Mouse (Mus musculus): ENCODE data around the gene Abtb2. TPM values are rescaled to one million over a fixed set of nuclear protein-coding genes. Genes with fewer than 3 reads are reported as not detected.
A peak's percentile ranks its signal among the peaks of the same experiment; 100 is the strongest.

Abtb2 gene
- polyA plus RNA-seq, 1 experiment: 2.2 TPM

- WGBS: 79% methylated on average over 9 of the region's 9 CpGs
- DNase-seq (ENCODE audit: low read depth, low spot score): no peak
Measured at GRCm38 (mm10) chr2:103680364-103681110, 114.4 kb downstream of the Abtb2 start.

- WGBS: 74% methylated on average over 5 of the region's 5 CpGs
Measured at GRCm38 (mm10) chr2:103681149-103681548, 115.0 kb downstream of the Abtb2 start.

GRCm38 (mm10) chr2:103682261-103682722, 116.2 kb downstream of the Abtb2 start:
- 80% methylated on average over 9 of the region's 9 CpGs for WGBS
- no peak for DNase-seq (ENCODE audit: low read depth, low spot score)

More at GRCm38 (mm10) chr2:103681149-103681548, 115.0 kb downstream of the Abtb2 start:
- no peak for DNase-seq (ENCODE audit: low read depth, low spot score)

- DNase-seq (ENCODE audit: low read depth, low spot score): no peak
- 76% methylated on average over 9 of the region's 9 CpGs for WGBS
Measured at GRCm38 (mm10) chr2:103682927-103683442, 116.9 kb downstream of the Abtb2 start.

GRCm38 (mm10) chr2:103684431-103684830, 118.3 kb downstream of the Abtb2 start:
- 93% methylated on average over 2 of the region's 2 CpGs for WGBS
- no peak for DNase-seq (ENCODE audit: low read depth, low spot score)

- WGBS: 56% methylated on average over 7 of the region's 7 CpGs
- DNase-seq (ENCODE audit: low read depth, low spot score): no peak
Measured at GRCm38 (mm10) chr2:103684926-103685577, 118.9 kb downstream of the Abtb2 start.

GRCm38 (mm10) chr2:103685581-103685980, 119.5 kb downstream of the Abtb2 start:
- DNase-seq (ENCODE audit: low read depth, low spot score): no peak
- 86% methylated on average over 4 of the region's 4 CpGs for WGBS

- no peak for DNase-seq (ENCODE audit: low read depth, low spot score)
Measured at GRCm38 (mm10) chr2:103687143-103687542, 121.0 kb downstream of the Abtb2 start.

GRCm38 (mm10) chr2:103687888-103688287, 121.8 kb downstream of the Abtb2 start:
- no peak for DNase-seq (ENCODE audit: low read depth, low spot score)

- no peak for DNase-seq (ENCODE audit: low read depth, low spot score)
- 68% methylated on average over 6 of the region's 6 CpGs for WGBS
Measured at GRCm38 (mm10) chr2:103690425-103690824, 124.3 kb downstream of the Abtb2 start.

- DNase-seq (ENCODE audit: low read depth, low spot score): no peak
- 62% methylated on average over 5 of the region's 5 CpGs for WGBS
Measured at GRCm38 (mm10) chr2:103690828-103691227, 124.7 kb downstream of the Abtb2 start.

- no peak for DNase-seq (ENCODE audit: low read depth, low spot score)
- WGBS: 82% methylated on average over 1 of the region's 1 CpGs
Measured at GRCm38 (mm10) chr2:103691278-103691677, 125.2 kb downstream of the Abtb2 start.

GRCm38 (mm10) chr2:103692810-103693209, 126.7 kb downstream of the Abtb2 start:
- 90% methylated on average over 1 of the region's 1 CpGs for WGBS
- no peak for DNase-seq (ENCODE audit: low read depth, low spot score)

- 91% methylated on average over 4 of the region's 4 CpGs for WGBS
- no peak for DNase-seq (ENCODE audit: low read depth, low spot score)
Measured at GRCm38 (mm10) chr2:103694777-103695563, 128.9 kb downstream of the Abtb2 start.

- DNase-seq (ENCODE audit: low read depth, low spot score): peak; percentile 28
- WGBS: 37% methylated on average over 3 of the region's 3 CpGs
Measured at GRCm38 (mm10) chr2:103696177-103696576, 130.1 kb downstream of the Abtb2 start.

- DNase-seq (ENCODE audit: low read depth, low spot score): no peak
- 90% methylated on average over 12 of the region's 12 CpGs for WGBS
Measured at GRCm38 (mm10) chr2:103700514-103700913, 134.4 kb downstream of the Abtb2 start.

GRCm38 (mm10) chr2:103703336-103703735, 137.2 kb downstream of the Abtb2 start:
- DNase-seq (ENCODE audit: low read depth, low spot score): no peak
- WGBS: 62% methylated on average over 10 of the region's 10 CpGs

- WGBS: 59% methylated on average over 4 of the region's 4 CpGs
- no peak for DNase-seq (ENCODE audit: low read depth, low spot score)
Measured at GRCm38 (mm10) chr2:103703865-103704264, 137.8 kb downstream of the Abtb2 start.

GRCm38 (mm10) chr2:103705826-103706225, 139.7 kb downstream of the Abtb2 start:
- DNase-seq (ENCODE audit: low read depth, low spot score): no peak
- WGBS: 62% methylated on average over 4 of the region's 4 CpGs

GRCm38 (mm10) chr2:103706226-103706625, 140.1 kb downstream of the Abtb2 start:
- WGBS: 17% methylated on average over 11 of the region's 11 CpGs
- peak; percentile 57 for DNase-seq (ENCODE audit: low read depth, low spot score)

Measured in large intestine, adult 2 months (tissue).